Mouse (Mus musculus) layer of hippocampus, adult 18-20 months (tissue): ENCODE measurements at regions not wholly inside any gene's neighbourhood (a gene's known extent, or its start where the extent isn't known, plus 50 kb on each side); places are given as distances from the start of the nearest gene placed in this dataset.

Experiments
- microRNA-seq, 2 experiments: library from miRNA; unstranded; fragments of <30 nt; microRNA quantifications; one replicate each; pipeline ENCODE4 v1.2.0; 2021

Small RNAs in the stretch of these regions (microRNA-seq; reads per million reads assigned to microRNA genes)
- gene Gm44358: 0 reads per million in 2 experiments
